Mouse (Mus musculus): Measurements from ENCODE around the gene Ckb. TPM values are rescaled to one million over a fixed set of nuclear protein-coding genes. Genes with fewer than 3 reads are reported as not detected.

The Ckb gene
- polyA plus RNA-seq, 1 experiment from 2014 or later = 1,434 TPM

- no peak for DNase-seq (ENCODE audit: low spot score)
- 89% methylated on average over 6 of the region's 6 CpGs for WGBS
- Histone ChIP-seq H3K36me3 (replicated peaks; ENCODE audit: control insufficient read depth, insufficient read depth) (0 out of 2 replicates have a peak, but pooled peaks cover 3% of the 10 kb centered on the region), H3K27ac (no peak overlapping the region), H3K27me3 (ENCODE audit: control insufficient read depth, insufficient read depth, low read length) (no peaks in the 10 kb centered on the region), H3K9ac (no peak overlapping the region), H3K4me3 (replicated peaks; ENCODE audit: low read length) (no peak overlapping the region), H3K9me3 (ENCODE audit: control insufficient read depth, low read length) (no peaks in the 10 kb centered on the region), H3K4me2 (replicated peaks) (no peak overlapping the region), H3K4me1 (replicated peaks; ENCODE audit: control insufficient read depth, insufficient read depth, low read length) (peaks cover 23% of the 10 kb centered on the region)
- ATAC-seq (ENCODE audit: low FRiP score) = no peak
Measured at GRCm38 (mm10) chr12:111675797-111676580, 3.9 kb upstream of the Ckb start.

GRCm38 (mm10) chr12:111674850-111675486 lies 2.8 kb upstream of the Ckb start:
- H3K36me3 ChIP-seq (replicated peaks; ENCODE audit: control insufficient read depth, insufficient read depth) = peaks cover 8% of the 10 kb centered on the region
- H3K4me1 ChIP-seq (replicated peaks; ENCODE audit: control insufficient read depth, insufficient read depth, low read length) = peaks cover 31% of the 10 kb centered on the region
- WGBS = 70% methylated on average over 2 of the region's 2 CpGs
- no peak overlapping the region for H3K9ac ChIP-seq
- H3K9me3 ChIP-seq (ENCODE audit: control insufficient read depth, low read length) = no peaks in the 10 kb centered on the region
- H3K27me3 ChIP-seq (ENCODE audit: control insufficient read depth, insufficient read depth, low read length) = no peaks in the 10 kb centered on the region
- no peak overlapping the region for H3K4me3 ChIP-seq (replicated peaks; ENCODE audit: low read length)
- DNase-seq (ENCODE audit: low spot score) = no peak
- no peak overlapping the region for H3K27ac ChIP-seq
- H3K4me2 ChIP-seq (replicated peaks) = no peak overlapping the region
- ATAC-seq (ENCODE audit: low FRiP score) = no peak

- WGBS = 11% methylated on average over 12 of the region's 12 CpGs
Measured at GRCm38 (mm10) chr12:111672581-111672980, 443 bp upstream of the Ckb start.

GRCm38 (mm10) chr12:111671431-111671902 lies 671 bp downstream of the Ckb start:
- ATAC-seq (ENCODE audit: low FRiP score) = peak; percentile 49
- H3K4me1 ChIP-seq (replicated peaks; ENCODE audit: control insufficient read depth, insufficient read depth, low read length) = peaks cover 28% of the 10 kb centered on the region
- peak overlapping the region; percentile 96 for H3K4me3 ChIP-seq (replicated peaks; ENCODE audit: low read length)
- H3K9me3 ChIP-seq (ENCODE audit: control insufficient read depth, low read length) = no peaks in the 10 kb centered on the region
- H3K9ac ChIP-seq = peak overlapping the region; percentile 99
- H3K4me2 ChIP-seq (replicated peaks) = peak overlapping the region; percentile 95
- H3K27me3 ChIP-seq (ENCODE audit: control insufficient read depth, insufficient read depth, low read length) = no peaks in the 10 kb centered on the region
- WGBS = under 1% methylated on average over 34 of the region's 34 CpGs
- H3K27ac ChIP-seq = peak overlapping the region; percentile 94
- H3K36me3 ChIP-seq (replicated peaks; ENCODE audit: control insufficient read depth, insufficient read depth) = peaks cover 29% of the 10 kb centered on the region
- peak; percentile 74 for DNase-seq (ENCODE audit: low spot score)

More at GRCm38 (mm10) chr12:111672581-111672980, 443 bp upstream of the Ckb start:
- Histone ChIP-seq H3K4me1 (replicated peaks; ENCODE audit: control insufficient read depth, insufficient read depth, low read length) (peaks cover 34% of the 10 kb centered on the region), H3K9ac (peak overlapping the region; percentile 99), H3K4me2 (replicated peaks) (peak overlapping the region; percentile 95), H3K27ac (peak overlapping the region; percentile 94), H3K27me3 (ENCODE audit: control insufficient read depth, insufficient read depth, low read length) (no peaks in the 10 kb centered on the region), H3K9me3 (ENCODE audit: control insufficient read depth, low read length) (no peaks in the 10 kb centered on the region), H3K4me3 (replicated peaks; ENCODE audit: low read length) (peak overlapping the region; percentile 96), H3K36me3 (replicated peaks; ENCODE audit: control insufficient read depth, insufficient read depth) (peaks cover 28% of the 10 kb centered on the region)
- ATAC-seq (ENCODE audit: low FRiP score) (no peak; the same call in 1 of the 2 replicates), DNase-seq (ENCODE audit: low spot score) (no peak)

GRCm38 (mm10) chr12:111670976-111671375 lies 1.2 kb downstream of the Ckb start:
- no peak for DNase-seq (ENCODE audit: low spot score)
- H3K4me3 ChIP-seq (replicated peaks; ENCODE audit: low read length) = peak overlapping the region; percentile 96
- H3K9me3 ChIP-seq (ENCODE audit: control insufficient read depth, low read length) = no peaks in the 10 kb centered on the region
- peaks cover 28% of the 10 kb centered on the region for H3K4me1 ChIP-seq (replicated peaks; ENCODE audit: control insufficient read depth, insufficient read depth, low read length)
- H3K9ac ChIP-seq = peak overlapping the region; percentile 99
- no peaks in the 10 kb centered on the region for H3K27me3 ChIP-seq (ENCODE audit: control insufficient read depth, insufficient read depth, low read length)
- H3K27ac ChIP-seq = peak overlapping the region; percentile 94
- ATAC-seq (ENCODE audit: low FRiP score) = peak; percentile 18; the same call in 1 of the 2 replicates
- H3K36me3 ChIP-seq (replicated peaks; ENCODE audit: control insufficient read depth, insufficient read depth) = peaks cover 29% of the 10 kb centered on the region
- WGBS = under 1% methylated on average over 35 of the region's 35 CpGs
- H3K4me2 ChIP-seq (replicated peaks) = peak overlapping the region; percentile 95

GRCm38 (mm10) chr12:111670371-111670971 lies 1.7 kb downstream of the Ckb start:
- ATAC-seq (ENCODE audit: low FRiP score) (no peak), DNase-seq (ENCODE audit: low spot score) (no peak)
- peak overlapping the region; percentile 99 for H3K9ac ChIP-seq
- peak overlapping the region; percentile 95 for H3K4me2 ChIP-seq (replicated peaks)
- H3K36me3 ChIP-seq (replicated peaks; ENCODE audit: control insufficient read depth, insufficient read depth) = peaks cover 29% of the 10 kb centered on the region
- peak overlapping the region; percentile 96 for H3K4me3 ChIP-seq (replicated peaks; ENCODE audit: low read length)
- H3K27me3 ChIP-seq (ENCODE audit: control insufficient read depth, insufficient read depth, low read length) = no peaks in the 10 kb centered on the region
- peak overlapping the region; percentile 94 for H3K27ac ChIP-seq
- no peaks in the 10 kb centered on the region for H3K9me3 ChIP-seq (ENCODE audit: control insufficient read depth, low read length)
- H3K4me1 ChIP-seq (replicated peaks; ENCODE audit: control insufficient read depth, insufficient read depth, low read length) = peaks cover 28% of the 10 kb centered on the region
- 2% methylated on average over 28 of the region's 29 CpGs for WGBS

- peaks cover 29% of the 10 kb centered on the region for H3K36me3 ChIP-seq (replicated peaks; ENCODE audit: control insufficient read depth, insufficient read depth)
Measured at GRCm38 (mm10) chr12:111669961-111670360, 2.2 kb downstream of the Ckb start.

GRCm38 (mm10) chr12:111669000-111669788 lies 2.9 kb downstream of the Ckb start:
- Histone ChIP-seq H3K27me3 (ENCODE audit: control insufficient read depth, insufficient read depth, low read length) (no peaks in the 10 kb centered on the region), H3K4me2 (replicated peaks) (peak overlapping the region; percentile 95), H3K9me3 (ENCODE audit: control insufficient read depth, low read length) (no peaks in the 10 kb centered on the region), H3K36me3 (replicated peaks; ENCODE audit: control insufficient read depth, insufficient read depth) (peaks cover 29% of the 10 kb centered on the region), H3K4me1 (replicated peaks; ENCODE audit: control insufficient read depth, insufficient read depth, low read length) (peaks cover 28% of the 10 kb centered on the region), H3K4me3 (replicated peaks; ENCODE audit: low read length) (peak overlapping the region; percentile 96), H3K9ac (peak overlapping the region; percentile 99), H3K27ac (peak overlapping the region; percentile 94)
- DNase-seq (ENCODE audit: low spot score) (no peak), ATAC-seq (ENCODE audit: low FRiP score) (no peak)
- 46% methylated on average over 23 of the region's 23 CpGs for WGBS

More at GRCm38 (mm10) chr12:111669961-111670360, 2.2 kb downstream of the Ckb start:
- DNase-seq (ENCODE audit: low spot score) (no peak), ATAC-seq (ENCODE audit: low FRiP score) (no peak)
- Histone ChIP-seq H3K4me1 (replicated peaks; ENCODE audit: control insufficient read depth, insufficient read depth, low read length) (peaks cover 28% of the 10 kb centered on the region), H3K9me3 (ENCODE audit: control insufficient read depth, low read length) (no peaks in the 10 kb centered on the region), H3K4me2 (replicated peaks) (peak overlapping the region; percentile 95), H3K4me3 (replicated peaks; ENCODE audit: low read length) (peak overlapping the region; percentile 96), H3K9ac (peak overlapping the region; percentile 99), H3K27ac (peak overlapping the region; percentile 94; the same call in 1 of the 2 replicates), H3K27me3 (ENCODE audit: control insufficient read depth, insufficient read depth, low read length) (no peaks in the 10 kb centered on the region)
- 36% methylated on average over 8 of the region's 8 CpGs for WGBS
